Mouse (Mus musculus) ES-E14 (cell line): ENCODE results near the gene Zfp239.
A peak's percentile ranks its signal among the peaks of the same experiment; 100 is the strongest.

ENCODE experiments used
- HCFC1 ChIP-seq: IDR thresholded peaks from 2 replicates; pipeline ENCODE4 v1.6.1; 2012; ENCODE audit warnings: low read length, inconsistent platforms, borderline replicate concordance; ENCODE audit not compliant: insufficient read depth
- ZC3H11A ChIP-seq: IDR thresholded peaks from 2 replicates; pipeline ENCODE4 v1.6.1; 2012; ENCODE audit warnings: low read depth, mild to moderate bottlenecking, inconsistent platforms, low read length, borderline replicate concordance
- ZNF384 ChIP-seq: IDR thresholded peaks from 2 replicates; pipeline ENCODE4 v1.6.1; 2012; ENCODE audit warnings: low read depth, low read length, inconsistent platforms

DNA sequence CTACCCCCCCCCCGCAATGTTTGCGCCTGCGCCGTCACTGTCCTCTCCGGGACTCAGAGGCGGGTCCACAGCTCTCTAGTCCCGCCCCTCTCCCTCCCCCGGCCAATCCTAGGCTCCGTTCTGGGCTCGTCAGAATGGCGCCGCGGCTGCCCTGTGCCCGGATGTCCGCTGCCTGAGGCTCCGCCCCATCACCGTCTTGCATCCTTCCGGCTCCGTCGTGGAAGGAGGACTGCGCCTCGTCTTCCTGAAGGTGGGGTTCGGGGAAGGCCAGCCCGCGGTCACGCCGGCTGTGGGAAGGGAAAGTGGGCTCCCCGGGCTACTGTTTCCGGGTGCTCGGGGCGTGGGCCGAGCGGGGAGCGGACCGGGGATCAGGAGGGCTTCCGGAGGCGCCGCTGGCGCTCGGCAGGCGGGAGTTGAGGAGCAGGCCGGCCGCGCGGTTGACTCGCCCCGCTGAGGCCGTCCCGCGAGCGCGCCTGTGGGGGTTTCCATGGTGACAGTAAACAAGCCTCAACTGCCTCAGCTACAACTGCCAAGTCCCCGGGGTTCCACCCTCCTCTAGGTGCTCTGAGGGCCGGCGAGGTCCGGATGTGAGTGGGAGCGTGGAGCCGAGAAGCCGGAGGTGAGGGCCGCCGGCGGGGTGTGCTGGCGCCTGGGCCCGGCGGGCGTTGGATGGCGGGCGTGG is 44.8 kb downstream of the Zfp239 start:
- TF ChIP-seq HCFC1 (0 out of 2 replicates have a peak, but pooled peaks have one; percentile 53), ZNF384 (no peak), ZC3H11A (no peak)
